Mouse (Mus musculus) heart, embryonic 13.5 days (tissue): ENCODE measurements around the gene Dpysl5. TPM values are rescaled to one million over a fixed set of nuclear protein-coding genes. Genes with fewer than 3 reads are reported as not detected.
A peak's percentile ranks its signal among the peaks of the same experiment; 100 is the strongest.

Experiments used
- ATAC-seq: fragments of 200-750 bp; cut with Nextera tagmentation; 2 replicates; pipeline ENCODE4 v1.8.0; 2017; ENCODE audit warnings: moderate TSS enrichment; ENCODE audit not compliant: insufficient number of reproducible peaks, low FRiP score, low TSS enrichment; ENCODE audit errors: extremely low read depth
- H3K27ac ChIP-seq: fragments of 300-500 bp; sonication (generic); replicated peaks from 2 replicates; pipeline ENCODE4 v1.5.1; 2015; ENCODE audit warnings: moderate library complexity, mild to moderate bottlenecking, inconsistent platforms
- H3K27me3 ChIP-seq: fragments of 300-500 bp; sonication (generic); replicated peaks from 2 replicates; pipeline ENCODE4 v1.6.1; 2015; ENCODE audit warnings: mild to moderate bottlenecking, inconsistent platforms
- H3K36me3 ChIP-seq: fragments of 300-500 bp; sonication (generic); 2 replicates; pipeline ENCODE4 v1.6.1; 2015; ENCODE audit warnings: mild to moderate bottlenecking, inconsistent platforms
- H3K4me1 ChIP-seq: fragments of 300-500 bp; sonication (generic); 2 replicates; pipeline ENCODE4 v1.6.1; 2015; ENCODE audit warnings: inconsistent platforms
- H3K4me2 ChIP-seq: fragments of 300-500 bp; sonication (generic); 2 replicates; pipeline ENCODE4 v1.6.1; 2015; ENCODE audit warnings: inconsistent platforms, mild to moderate bottlenecking, moderate library complexity
- H3K4me3 ChIP-seq: fragments of 300-500 bp; sonication (generic); 2 replicates; pipeline ENCODE4 v1.5.1; 2015; ENCODE audit warnings: moderate library complexity, mild to moderate bottlenecking, inconsistent platforms
- H3K9ac ChIP-seq: fragments of 300-500 bp; sonication (generic); 2 replicates; pipeline ENCODE4 v1.6.1; 2015; ENCODE audit warnings: inconsistent platforms, mild to moderate bottlenecking, moderate library complexity
- H3K9me3 ChIP-seq: fragments of 300-500 bp; sonication (generic); 2 replicates; pipeline ENCODE4 v1.6.1; 2016; ENCODE audit warnings: inconsistent platforms
- WGBS: fragments of 180-500 bp; shearing (Covaris S2); methylation state at CpG from one replicate; pipeline ENCODE4 v1.1.7; 2015; ENCODE audit warnings: mixed read lengths; 5-methylcytosine and 5-hydroxymethylcytosine counted together
- polyA plus RNA-seq: library from polyadenylated mRNA; unstranded; fragments of >200 nt; fragmentation: Nextera tagmentation; extraction: Ambion mirVana; gene quantifications from 2 replicates; pipeline ENCODE4 v1.2.1, GENCODE M21; 2015

Dpysl5 gene
- polyA plus RNA-seq, 1 experiment from 2014 or later = 3.8 TPM

- no peaks in the 10 kb centered on the region for H3K36me3 ChIP-seq
- 9% methylated on average over 13 of the region's 13 CpGs for WGBS
- ATAC-seq = no peak
- no peak overlapping the region for H3K27ac ChIP-seq
- no peak overlapping the region for H3K4me2 ChIP-seq
- no peak overlapping the region for H3K9ac ChIP-seq
- peaks cover 76% of the 10 kb centered on the region for H3K27me3 ChIP-seq
- no peak overlapping the region for H3K4me3 ChIP-seq
- peaks cover 33% of the 10 kb centered on the region for H3K4me1 ChIP-seq
- H3K9me3 ChIP-seq = no peaks in the 10 kb centered on the region
These were observed 1.5 kb upstream of the Dpysl5 start for GRCm38 (mm10) chr5:30709744-30710383.

GRCm38 (mm10) chr5:30710486-30710885 lies 878 bp upstream of the Dpysl5 start:
- WGBS = 17% methylated on average over 8 of the region's 8 CpGs
- Histone ChIP-seq H3K4me3 (no peak overlapping the region), H3K9ac (no peak overlapping the region), H3K4me2 (peak overlapping the region; percentile 82; the same call in 1 of the 2 replicates), H3K4me1 (peaks cover 33% of the 10 kb centered on the region), H3K27ac (no peak overlapping the region), H3K9me3 (no peaks in the 10 kb centered on the region), H3K36me3 (no peaks in the 10 kb centered on the region), H3K27me3 (peaks cover 80% of the 10 kb centered on the region)
- no peak for ATAC-seq

GRCm38 (mm10) chr5:30712002-30712390 lies 632 bp downstream of the Dpysl5 start:
- Histone ChIP-seq H3K9ac (peak overlapping the region; percentile 77), H3K9me3 (no peaks in the 10 kb centered on the region), H3K36me3 (no peaks in the 10 kb centered on the region), H3K4me1 (peaks cover 33% of the 10 kb centered on the region), H3K4me2 (peak overlapping the region; percentile 82), H3K27ac (no peak overlapping the region), H3K27me3 (peaks cover 91% of the 10 kb centered on the region), H3K4me3 (peak overlapping the region; percentile 57)
- no peak for ATAC-seq
- under 1% methylated on average over 14 of the region's 14 CpGs for WGBS

- ATAC-seq = no peak
- no peaks in the 10 kb centered on the region for H3K36me3 ChIP-seq
- H3K27ac ChIP-seq = no peak overlapping the region
These were observed 1.3 kb downstream of the Dpysl5 start for GRCm38 (mm10) chr5:30712441-30713298.

GRCm38 (mm10) chr5:30713299-30713675 lies 1.9 kb downstream of the Dpysl5 start:
- Histone ChIP-seq H3K27ac (no peak overlapping the region), H3K9me3 (no peaks in the 10 kb centered on the region), H3K4me1 (peaks cover 33% of the 10 kb centered on the region), H3K4me3 (peak overlapping the region; percentile 57), H3K27me3 (peaks cover 78% of the 10 kb centered on the region), H3K4me2 (peak overlapping the region; percentile 82), H3K9ac (peak overlapping the region; percentile 77), H3K36me3 (no peaks in the 10 kb centered on the region)
- WGBS = 1% methylated on average over 20 of the region's 20 CpGs
- no peak for ATAC-seq

More at GRCm38 (mm10) chr5:30712441-30713298, 1.3 kb downstream of the Dpysl5 start:
- Histone ChIP-seq H3K27me3 (peaks cover 84% of the 10 kb centered on the region), H3K4me2 (peak overlapping the region; percentile 82), H3K9ac (peak overlapping the region; percentile 77), H3K9me3 (no peaks in the 10 kb centered on the region), H3K4me3 (peak overlapping the region; percentile 57), H3K4me1 (peaks cover 33% of the 10 kb centered on the region)
- under 1% methylated on average over 42 of the region's 43 CpGs for WGBS

GRCm38 (mm10) chr5:30713691-30714090 lies 2.3 kb downstream of the Dpysl5 start:
- 22% methylated on average over 11 of the region's 11 CpGs for WGBS
- Histone ChIP-seq H3K27ac (no peak overlapping the region), H3K36me3 (no peaks in the 10 kb centered on the region), H3K9me3 (no peaks in the 10 kb centered on the region), H3K9ac (peak overlapping the region; percentile 77), H3K4me2 (peak overlapping the region; percentile 82), H3K4me1 (peaks cover 33% of the 10 kb centered on the region), H3K4me3 (peak overlapping the region; percentile 57), H3K27me3 (peaks cover 74% of the 10 kb centered on the region)
- ATAC-seq = no peak

GRCm38 (mm10) chr5:30716311-30716710 lies 4.9 kb downstream of the Dpysl5 start:
- no peaks in the 10 kb centered on the region for H3K9me3 ChIP-seq
- peaks cover 55% of the 10 kb centered on the region for H3K27me3 ChIP-seq
- H3K4me1 ChIP-seq = peaks cover 25% of the 10 kb centered on the region
- H3K9ac ChIP-seq = no peak overlapping the region
- H3K4me2 ChIP-seq = no peak overlapping the region
- H3K27ac ChIP-seq = no peak overlapping the region
- H3K36me3 ChIP-seq = no peaks in the 10 kb centered on the region
- no peak for ATAC-seq
- WGBS = 78% methylated on average over 2 of the region's 2 CpGs
- no peak overlapping the region for H3K4me3 ChIP-seq

GRCm38 (mm10) chr5:30717506-30717905 lies 6.1 kb downstream of the Dpysl5 start:
- Histone ChIP-seq H3K36me3 (no peaks in the 10 kb centered on the region), H3K9me3 (no peaks in the 10 kb centered on the region), H3K27me3 (peaks cover 43% of the 10 kb centered on the region), H3K27ac (no peak overlapping the region), H3K4me1 (peaks cover 13% of the 10 kb centered on the region), H3K9ac (no peak overlapping the region), H3K4me3 (no peak overlapping the region), H3K4me2 (no peak overlapping the region)
- WGBS = 78% methylated on average over 4 of the region's 4 CpGs
- no peak for ATAC-seq

GRCm38 (mm10) chr5:30717991-30718703 lies 6.8 kb downstream of the Dpysl5 start:
- ATAC-seq = no peak
- H3K9me3 ChIP-seq = no peaks in the 10 kb centered on the region
- H3K9ac ChIP-seq = no peak overlapping the region
- H3K27me3 ChIP-seq = peaks cover 37% of the 10 kb centered on the region
- H3K27ac ChIP-seq = no peak overlapping the region
- no peak overlapping the region for H3K4me2 ChIP-seq
- no peaks in the 10 kb centered on the region for H3K36me3 ChIP-seq
- no peak overlapping the region for H3K4me3 ChIP-seq
- WGBS = 70% methylated on average over 10 of the region's 10 CpGs
- H3K4me1 ChIP-seq = peaks cover 7% of the 10 kb centered on the region

GRCm38 (mm10) chr5:30721935-30722334 lies 10.6 kb downstream of the Dpysl5 start:
- Histone ChIP-seq H3K4me3 (no peak overlapping the region), H3K4me1 (no peaks in the 10 kb centered on the region), H3K4me2 (no peak overlapping the region), H3K9ac (no peak overlapping the region), H3K27ac (no peak overlapping the region), H3K9me3 (no peaks in the 10 kb centered on the region), H3K36me3 (no peaks in the 10 kb centered on the region), H3K27me3 (no peaks in the 10 kb centered on the region; the same call in 1 of the 2 replicates)
- 80% methylated on average over 8 of the region's 8 CpGs for WGBS
- ATAC-seq = no peak

GRCm38 (mm10) chr5:30726151-30726693 lies 14.9 kb downstream of the Dpysl5 start:
- Histone ChIP-seq H3K27ac (no peak overlapping the region), H3K36me3 (no peaks in the 10 kb centered on the region), H3K27me3 (no peaks in the 10 kb centered on the region), H3K4me2 (no peak overlapping the region), H3K9ac (no peak overlapping the region), H3K4me1 (peaks cover 5% of the 10 kb centered on the region; the same call in 1 of the 2 replicates), H3K4me3 (no peak overlapping the region), H3K9me3 (no peaks in the 10 kb centered on the region)
- ATAC-seq = peak; percentile 19; the same call in 1 of the 2 replicates
- 77% methylated on average over 5 of the region's 5 CpGs for WGBS
